Mouse (Mus musculus) liver, embryonic 11.5 days (tissue): Measurements from ENCODE around the gene Mpg. TPM values are rescaled to one million over a fixed set of nuclear protein-coding genes. Genes with fewer than 3 reads are reported as not detected.

ENCODE experiments used
- ATAC-seq: fragments of 200-750 bp; cut with Nextera tagmentation; replicated peaks from 2 replicates; pipeline ENCODE4 v1.8.0; 2017; ENCODE audit warnings: moderate number of reproducible peaks, mild to moderate bottlenecking, moderate TSS enrichment, moderate library complexity; ENCODE audit not compliant: low FRiP score
- DNase-seq: peaks from one replicate; pipeline ENCODE4 v3.0.0-alpha.2; 2017; ENCODE audit warnings: low spot score
- H3K27ac ChIP-seq: fragments of 300-500 bp; sonication (generic); 2 replicates; pipeline ENCODE4 v1.5.1; 2014; ENCODE audit warnings: mild to moderate bottlenecking, low read depth, low read length, control low read depth
- H3K27me3 ChIP-seq: fragments of 300-500 bp; sonication (generic); replicated peaks from 2 replicates; pipeline ENCODE4 v1.6.1; 2014; ENCODE audit warnings: low read length, mixed read lengths; ENCODE audit not compliant: control insufficient read depth, insufficient read depth
- H3K36me3 ChIP-seq: fragments of 300-500 bp; sonication (generic); 2 replicates; pipeline ENCODE4 v1.6.1; 2014; ENCODE audit warnings: mild to moderate bottlenecking, low read length, moderate library complexity, mixed read lengths; ENCODE audit not compliant: control insufficient read depth, insufficient read depth
- H3K4me1 ChIP-seq: fragments of 300-500 bp; sonication (generic); replicated peaks from 2 replicates; pipeline ENCODE4 v1.6.1; 2014; ENCODE audit warnings: low read length, mixed read lengths; ENCODE audit not compliant: control insufficient read depth, insufficient read depth
- H3K4me2 ChIP-seq: fragments of 300-500 bp; sonication (generic); 2 replicates; pipeline ENCODE4 v1.6.1; 2014; ENCODE audit warnings: mild to moderate bottlenecking, control low read depth, moderate library complexity
- H3K4me3 ChIP-seq: fragments of 300-500 bp; sonication (generic); 2 replicates; pipeline ENCODE4 v1.5.1; 2014; ENCODE audit warnings: low read depth, low read length, control low read depth
- H3K9ac ChIP-seq: fragments of 300-500 bp; sonication (generic); 2 replicates; pipeline ENCODE4 v1.6.1; 2014; ENCODE audit warnings: low read depth, low read length, control low read depth
- H3K9me3 ChIP-seq: fragments of 300-500 bp; sonication (generic); 2 replicates; pipeline ENCODE4 v1.6.1; 2016; ENCODE audit warnings: low read length, inconsistent platforms, mixed read lengths; ENCODE audit not compliant: control insufficient read depth
- WGBS: fragments of 180-500 bp; shearing (Covaris S2); extraction: QIAGEN DNeasy Blood & Tissue Kit; methylation state at CpG from one replicate; pipeline ENCODE4 v1.1.7; 2014; 5-methylcytosine and 5-hydroxymethylcytosine counted together
- polyA plus RNA-seq: library from polyadenylated mRNA; unstranded; fragments of >200 nt; fragmentation: Nextera tagmentation; extraction: Ambion mirVana; gene quantifications from 2 replicates; pipeline ENCODE4 v1.2.1, GENCODE M21; 2014

Mpg gene
- polyA plus RNA-seq = 29.6 and 30.8 TPM in 2 replicates

GRCm38 (mm10) chr11:32226124-32226871, at the start of gene Mpg:
Gene Mpg (plus strand): TSS chr11:32226505.
- DNase-seq = peak; percentile 86
- WGBS = 3% methylated on average over 47 of the region's 47 CpGs
- peak within 1 kb of the TSS; percentile 76 for H3K27ac ChIP-seq
- H3K9me3 ChIP-seq = 0 out of 2 replicates have a peak, but pooled peaks cover 3% of the 10 kb centered on the region
- H3K36me3 ChIP-seq = peaks cover 13% of the 10 kb centered on the region
- H3K27me3 ChIP-seq = peaks cover 30% of the 10 kb centered on the region
- peaks cover 43% of the 10 kb centered on the region for H3K4me1 ChIP-seq
- peak; percentile 87 for ATAC-seq
- H3K9ac ChIP-seq = peak within 1 kb of the TSS; percentile 88
- peak within 1 kb of the TSS; percentile 83 for H3K4me3 ChIP-seq
- peak within 1 kb of the TSS; percentile 91 for H3K4me2 ChIP-seq

GRCm38 (mm10) chr11:32178506-32178905, 47.8 kb upstream of the Mpg start:
- 85% methylated on average over 1 of the region's 1 CpGs for WGBS

GRCm38 (mm10) chr11:32181246-32181645, 45.1 kb upstream of the Mpg start:
- no peak overlapping the region for H3K4me3 ChIP-seq
- WGBS = 77% methylated on average over 4 of the region's 4 CpGs
- no peak for ATAC-seq
- no peaks in the 10 kb centered on the region for H3K27me3 ChIP-seq
- no peak overlapping the region for H3K4me2 ChIP-seq
- H3K27ac ChIP-seq = no peak overlapping the region
- H3K4me1 ChIP-seq = no peaks in the 10 kb centered on the region
- no peaks in the 10 kb centered on the region for H3K9me3 ChIP-seq
- no peak for DNase-seq
- H3K9ac ChIP-seq = no peak overlapping the region
- H3K36me3 ChIP-seq = no peaks in the 10 kb centered on the region

More at GRCm38 (mm10) chr11:32178506-32178905, 47.8 kb upstream of the Mpg start:
- Histone ChIP-seq H3K4me2 (no peak overlapping the region), H3K36me3 (no peaks in the 10 kb centered on the region), H3K27me3 (no peaks in the 10 kb centered on the region), H3K9ac (no peak overlapping the region), H3K27ac (no peak overlapping the region), H3K9me3 (no peaks in the 10 kb centered on the region), H3K4me1 (no peaks in the 10 kb centered on the region), H3K4me3 (no peak overlapping the region)
- DNase-seq (no peak), ATAC-seq (no peak)

GRCm38 (mm10) chr11:32181973-32182868, 44.1 kb upstream of the Mpg start:
- no peaks in the 10 kb centered on the region for H3K9me3 ChIP-seq
- no peaks in the 10 kb centered on the region for H3K4me1 ChIP-seq
- ATAC-seq = no peak
- H3K9ac ChIP-seq = no peak overlapping the region
- no peak overlapping the region for H3K27ac ChIP-seq
- 42% methylated on average over 25 of the region's 25 CpGs for WGBS
- peak; percentile 68 for DNase-seq
- H3K4me3 ChIP-seq = no peak overlapping the region
- no peak overlapping the region for H3K4me2 ChIP-seq
- H3K27me3 ChIP-seq = no peaks in the 10 kb centered on the region
- no peaks in the 10 kb centered on the region for H3K36me3 ChIP-seq

- H3K9ac ChIP-seq = no peak overlapping the region
- no peak overlapping the region for H3K27ac ChIP-seq
- H3K4me1 ChIP-seq = no peaks in the 10 kb centered on the region
- WGBS = 87% methylated on average over 8 of the region's 8 CpGs
- H3K36me3 ChIP-seq = no peaks in the 10 kb centered on the region
- no peak for DNase-seq
- no peaks in the 10 kb centered on the region for H3K27me3 ChIP-seq
- no peak for ATAC-seq
- no peaks in the 10 kb centered on the region for H3K9me3 ChIP-seq
- H3K4me3 ChIP-seq = no peak overlapping the region
- no peak overlapping the region for H3K4me2 ChIP-seq
Observed at GRCm38 (mm10) chr11:32184469-32184868, 41.8 kb upstream of the Mpg start.

GRCm38 (mm10) chr11:32186031-32186430, 40.3 kb upstream of the Mpg start:
- no peak overlapping the region for H3K27ac ChIP-seq
- H3K9me3 ChIP-seq = no peaks in the 10 kb centered on the region
- no peaks in the 10 kb centered on the region for H3K4me1 ChIP-seq
- ATAC-seq (no peak), DNase-seq (no peak)
- H3K27me3 ChIP-seq = no peaks in the 10 kb centered on the region
- WGBS = 80% methylated on average over 3 of the region's 3 CpGs
- H3K36me3 ChIP-seq = no peaks in the 10 kb centered on the region
- no peak overlapping the region for H3K4me3 ChIP-seq
- H3K4me2 ChIP-seq = no peak overlapping the region
- H3K9ac ChIP-seq = no peak overlapping the region

GRCm38 (mm10) chr11:32187256-32187655, 39.0 kb upstream of the Mpg start:
- Histone ChIP-seq H3K27ac (no peak overlapping the region), H3K4me2 (no peak overlapping the region), H3K27me3 (no peaks in the 10 kb centered on the region), H3K9me3 (no peaks in the 10 kb centered on the region), H3K36me3 (no peaks in the 10 kb centered on the region), H3K4me3 (no peak overlapping the region), H3K9ac (no peak overlapping the region), H3K4me1 (no peaks in the 10 kb centered on the region)
- DNase-seq (no peak), ATAC-seq (no peak)
- 83% methylated on average over 4 of the region's 4 CpGs for WGBS

- no peak overlapping the region for H3K4me3 ChIP-seq
- no peak overlapping the region for H3K4me2 ChIP-seq
- H3K9me3 ChIP-seq = no peaks in the 10 kb centered on the region
- no peaks in the 10 kb centered on the region for H3K4me1 ChIP-seq
- 86% methylated on average over 12 of the region's 12 CpGs for WGBS
- no peaks in the 10 kb centered on the region for H3K36me3 ChIP-seq
- DNase-seq = no peak
- no peak overlapping the region for H3K27ac ChIP-seq
- no peak overlapping the region for H3K9ac ChIP-seq
- H3K27me3 ChIP-seq = no peaks in the 10 kb centered on the region
- no peak for ATAC-seq
Observed at GRCm38 (mm10) chr11:32188881-32189280, 37.4 kb upstream of the Mpg start.
